ENCODE assay signal across 28 mouse cellular contexts in genomic region chr16:55631637-55632036, GRCm38 (mm10).
DNase-seq lines count a peak whose midpoint lies in the region; ATAC-seq and TF ChIP-seq lines count a peak whose summit lies in the region.
"Had no signal": no experiment of that assay in that cellular context is flagged by ENCODE, and none has a peak within 500 bp of the region (broad histone marks: within the 10 kb centered on the region; RNA-seq: fewer than 3 reads in every experiment).

No protein-coding gene starts in this region.

- in situ Hi-C loops in CH12.LX (cut with MboI; ENCODE audit: low pct_ligation_motif_present, low pct_unique_long_range_greater_than_20kb, low sequenced_read_pairs) = no loop called here

- H3K4me2 ChIP-seq in CH12.LX (ENCODE audit: insufficient read depth, low read depth, poor library complexity, severe bottlenecking) (no peak overlapping the region), myocyte (ENCODE audit: low read depth) (peak overlapping the region; percentile 63)
- no peak overlapping the region for H3K4me2 ChIP-seq in liver, embryonic 12.5 days
- H3K4me2 ChIP-seq: embryonic facial prominence, embryonic 12.5 days; embryonic facial prominence, embryonic 15.5 days; forebrain, embryonic 12.5 days; forebrain, embryonic 15.5 days; heart, embryonic 13.5 days; hindbrain, embryonic 12.5 days; hindbrain, embryonic 15.5 days had no signal

- WGBS in liver, embryonic 12.5 days (ENCODE audit: insufficient replicate concordance) = 63% methylated on average over 2 of the region's 2 CpGs

- H3K27me3 ChIP-seq in CH12.LX (replicated peaks) (no peaks in the 10 kb centered on the region), myocyte (ENCODE audit: control insufficient read depth, insufficient read depth, insufficient read length) (no peaks in the 10 kb centered on the region)
- H3K27me3 ChIP-seq in liver, embryonic 12.5 days (replicated peaks) = no peaks in the 10 kb centered on the region
- H3K27me3 ChIP-seq: embryonic facial prominence, embryonic 12.5 days; embryonic facial prominence, embryonic 15.5 days; forebrain, embryonic 12.5 days; forebrain, embryonic 15.5 days; heart, embryonic 13.5 days; hindbrain, embryonic 12.5 days; hindbrain, embryonic 15.5 days had no signal

- TF ChIP-seq EP300 in CH12.LX (IDR thresholded peaks at IDR 0.05; ENCODE audit: low read length) = 0 out of 2 replicates have a peak, but pooled peaks have one; percentile 45

- peak; percentile 49 for DNase-seq in 3T3-L1 (ENCODE audit: low read depth, low spot score)
- DNase-seq in CH12.LX (ENCODE audit: extremely low read depth) = no peak
- DNase-seq in kidney, postnatal 4 days = no peak
- no peak for DNase-seq in thymus, postnatal 14 days
- DNase-seq: adrenal gland, adult 2 months; adrenal gland, postnatal 14 days; B cell, adult 2 months; cerebellum, adult 11-12 months; cerebellum, adult 9-10 months; cerebellum, postnatal 14 days; heart, adult 2 months; heart, postnatal 14 days; heart, postnatal 4 days had no signal

- no peak for ATAC-seq in liver, embryonic 12.5 days
- ATAC-seq: CD4-positive, CD25-positive, alpha-beta regulatory T cell, adult 4 months; forebrain, embryonic 15.5 days; intestine, postnatal 0 days had no signal

- H3K36me3 ChIP-seq in CH12.LX (replicated peaks in 1 of 2; ENCODE audit: control insufficient read depth in 1 of 2, insufficient read depth in 1 of 2, low read length in 1 of 2) (no peaks in the 10 kb centered on the region), myocyte (ENCODE audit: control insufficient read depth, insufficient read depth) (no peaks in the 10 kb centered on the region)
- no peaks in the 10 kb centered on the region for H3K36me3 ChIP-seq in liver, embryonic 12.5 days
- H3K36me3 ChIP-seq: embryonic facial prominence, embryonic 12.5 days; embryonic facial prominence, embryonic 15.5 days; forebrain, embryonic 12.5 days; forebrain, embryonic 15.5 days; G1E; heart, embryonic 10.5 days; heart, embryonic 13.5 days; hindbrain, embryonic 12.5 days; hindbrain, embryonic 15.5 days had no signal

- dilution Hi-C loops in CH12.LX (cut with MboI; ENCODE audit: extremely low pct_ligation_motif_present, extremely low pct_unique_long_range_greater_than_20kb, low sequenced_read_pairs) = no loop called here

- H3K4me1 ChIP-seq in CH12.LX (ENCODE audit: control insufficient read depth in 1 of 2, insufficient read depth in 2 of 2) = peaks cover 3 to 12% of the 10 kb centered on the region in 2 experiments
- H3K4me1 ChIP-seq in embryonic fibroblast, embryonic 13.5 days (ENCODE audit: control insufficient read depth, insufficient read depth, low read length) = peaks cover 6% of the 10 kb centered on the region
- H3K4me1 ChIP-seq in liver, embryonic 12.5 days = no peaks in the 10 kb centered on the region
- H3K4me1 ChIP-seq: embryonic facial prominence, embryonic 12.5 days; embryonic facial prominence, embryonic 15.5 days; forebrain, embryonic 12.5 days; forebrain, embryonic 15.5 days; heart, embryonic 10.5 days; heart, embryonic 13.5 days; hindbrain, embryonic 12.5 days; hindbrain, embryonic 15.5 days had no signal

- no peaks in the 10 kb centered on the region for H3K79me2 ChIP-seq in CH12.LX (replicated peaks; ENCODE audit: control insufficient read depth, extremely low read depth, insufficient read depth, poor library complexity, severe bottlenecking)
- H3K79me2 ChIP-seq in myocyte (ENCODE audit: control insufficient read depth, insufficient read depth) = no peaks in the 10 kb centered on the region

- no peak overlapping the region for H3K9ac ChIP-seq in CH12.LX (ENCODE audit: insufficient read depth, low read depth)
- no peak overlapping the region for H3K9ac ChIP-seq in liver, embryonic 12.5 days
- H3K9ac ChIP-seq: embryonic facial prominence, embryonic 12.5 days; embryonic facial prominence, embryonic 15.5 days; forebrain, embryonic 12.5 days; forebrain, embryonic 15.5 days; heart, embryonic 13.5 days; hindbrain, embryonic 12.5 days; hindbrain, embryonic 15.5 days had no signal

- no peak for TF ChIP-seq CTCF in CH12.LX (conservative IDR thresholded peaks at IDR 0.05 in 1 of 2, IDR thresholded peaks at IDR 0.05 in 1 of 2; ENCODE audit: low read depth in 2 of 2, low read length in 2 of 2)
- TF ChIP-seq CTCF in embryonic fibroblast, embryonic 13.5 days (IDR thresholded peaks at IDR 0.05; ENCODE audit: borderline replicate concordance, insufficient read depth, low read length) = no peak

- TF ChIP-seq POLR2A in CH12.LX (IDR thresholded peaks at IDR 0.05; ENCODE audit: low read depth, low read length) = no peak
- TF ChIP-seq POLR2A in embryonic fibroblast, embryonic 13.5 days (IDR thresholded peaks at IDR 0.05; ENCODE audit: low read depth, low read length) = no peak
- no peak for TF ChIP-seq POLR2A in myocyte (IDR thresholded peaks at IDR 0.05; ENCODE audit: insufficient read length, low read depth)

- no peak overlapping the region for H3K27ac ChIP-seq in CH12.LX (ENCODE audit: insufficient read depth, low read depth)
- H3K27ac ChIP-seq in embryonic fibroblast, embryonic 13.5 days (ENCODE audit: insufficient read depth, low read length) = peak overlapping the region; percentile 53
- H3K27ac ChIP-seq in liver, embryonic 12.5 days = no peak overlapping the region
- H3K27ac ChIP-seq: embryonic facial prominence, embryonic 12.5 days; embryonic facial prominence, embryonic 15.5 days; forebrain, embryonic 12.5 days; forebrain, embryonic 15.5 days; heart, adult 2 months; heart, embryonic 10.5 days; heart, embryonic 13.5 days; hindbrain, embryonic 12.5 days; hindbrain, embryonic 15.5 days had no signal

- peaks cover 10% of the 10 kb centered on the region for H3K9me3 ChIP-seq in CH12.LX (replicated peaks; ENCODE audit: low read length)
- H3K9me3 ChIP-seq in liver, embryonic 12.5 days (replicated peaks) = no peaks in the 10 kb centered on the region
- H3K9me3 ChIP-seq: embryonic facial prominence, embryonic 15.5 days; forebrain, embryonic 15.5 days; G1E; heart, embryonic 10.5 days; hindbrain, embryonic 15.5 days had no signal

- no peak overlapping the region for H3K4me3 ChIP-seq in CH12.LX (replicated peaks in 1 of 3; ENCODE audit: low read depth in 2 of 3, low read length in 2 of 3, poor library complexity in 1 of 3)
- no peak overlapping the region for H3K4me3 ChIP-seq in embryonic fibroblast, embryonic 13.5 days (ENCODE audit: insufficient read depth, low read length)
- H3K4me3 ChIP-seq in myocyte = no peak overlapping the region
- H3K4me3 ChIP-seq in liver, embryonic 12.5 days = no peak overlapping the region
- H3K4me3 ChIP-seq: embryonic facial prominence, embryonic 12.5 days; embryonic facial prominence, embryonic 15.5 days; erythroblast, embryonic 14.5 days; forebrain, embryonic 12.5 days; forebrain, embryonic 15.5 days; heart, adult 2 months; heart, embryonic 10.5 days; heart, embryonic 13.5 days; hindbrain, embryonic 12.5 days; hindbrain, embryonic 15.5 days had no signal

- no peak overlapping the region for H3ac ChIP-seq in myocyte (ENCODE audit: control insufficient read depth, insufficient read length)

- TF ChIP-seq RAD21 in CH12.LX (IDR thresholded peaks at IDR 0.05; ENCODE audit: low read depth, low read length) = no peak

TF ChIP-seq in CH12.LX, 34 proteins besides CTCF, POLR2A, EP300 and RAD21:
- TF ChIP-seq UBTF (IDR thresholded peaks at IDR 0.05; ENCODE audit: low read depth, low read length) (no peak), JUND (conservative IDR thresholded peaks at IDR 0.05; ENCODE audit: low read depth, low read length) (no peak), NRF1 (IDR thresholded peaks at IDR 0.05; ENCODE audit: low read depth, low read length) (no peak), BHLHE40 (IDR thresholded peaks at IDR 0.05; ENCODE audit: low read depth, low read length) (peak; percentile 50; the same call in 1 of the 2 replicates), MAFK (IDR thresholded peaks at IDR 0.05; ENCODE audit: insufficient replicate concordance, low read length) (no peak), CHD2 (IDR thresholded peaks at IDR 0.05; ENCODE audit: low read length) (no peak), ZC3H11A (IDR thresholded peaks at IDR 0.05; ENCODE audit: low read depth, low read length) (no peak), RCOR1 (conservative IDR thresholded peaks at IDR 0.05; ENCODE audit: low read depth, low read length) (no peak), USF2 (conservative IDR thresholded peaks at IDR 0.05; ENCODE audit: low read depth, low read length) (0 out of 2 replicates have a peak, but pooled peaks have one; percentile 17), NELFE (IDR thresholded peaks at IDR 0.05; ENCODE audit: low read depth, low read length) (no peak), USF1 (IDR thresholded peaks at IDR 0.05; ENCODE audit: low read depth, low read length) (peak; percentile 22; the same call in 1 of the 2 replicates), MEF2A (IDR thresholded peaks at IDR 0.05; ENCODE audit: borderline replicate concordance, low read depth, low read length) (no peak), GABPA (IDR thresholded peaks at IDR 0.05; ENCODE audit: insufficient replicate concordance, low read depth, low read length) (no peak)

TF ChIP-seq in myocyte, 11 proteins besides CTCF, POLR2A, EP300 and RAD21:
- no peak for TF ChIP-seq TCF12 (IDR thresholded peaks at IDR 0.05; ENCODE audit: insufficient read depth, poor library complexity, severe bottlenecking)
- peak; percentile 74 for TF ChIP-seq USF1 (IDR thresholded peaks at IDR 0.05; ENCODE audit: low read depth)
